8 mouse cellular contexts compared by ENCODE assay signal in genomic region chr2:34639725-34640124, GRCm38 (mm10).
DNase-seq lines count a peak whose midpoint lies in the region; ATAC-seq lines count a peak whose summit lies in the region.

No protein-coding gene starts in this region.

- no peaks in the 10 kb centered on the region for H3K36me3 ChIP-seq in liver, embryonic 11.5 days (ENCODE audit: control insufficient read depth, insufficient read depth, low read length)
- no peaks in the 10 kb centered on the region for H3K36me3 ChIP-seq in embryonic facial prominence, embryonic 12.5 days
- H3K36me3 ChIP-seq in hindbrain, embryonic 15.5 days, result no peaks in the 10 kb centered on the region
- H3K36me3 ChIP-seq in midbrain, embryonic 13.5 days, result no peaks in the 10 kb centered on the region

- peak overlapping the region; percentile 45; the same call in 1 of the 2 replicates for H3K4me3 ChIP-seq in liver, embryonic 11.5 days (ENCODE audit: low read depth, low read length)
- no peak overlapping the region for H3K4me3 ChIP-seq in embryonic facial prominence, embryonic 12.5 days
- no peak overlapping the region for H3K4me3 ChIP-seq in hindbrain, embryonic 15.5 days
- no peak overlapping the region for H3K4me3 ChIP-seq in midbrain, embryonic 13.5 days (replicated peaks)

- 55% methylated on average over 5 of the region's 5 CpGs for WGBS in liver, embryonic 11.5 days
- WGBS in embryonic facial prominence, embryonic 12.5 days, result 64% methylated on average over 5 of the region's 5 CpGs
- 56% methylated on average over 5 of the region's 5 CpGs for whole genome bisulfite sequencing in hindbrain, embryonic 15.5 days
- WGBS in midbrain, embryonic 13.5 days, result 59% methylated on average over 5 of the region's 5 CpGs

- H3K9me3 ChIP-seq in liver, embryonic 11.5 days (ENCODE audit: control insufficient read depth, low read length), result no peaks in the 10 kb centered on the region
- no peaks in the 10 kb centered on the region for H3K9me3 ChIP-seq in embryonic facial prominence, embryonic 12.5 days
- H3K9me3 ChIP-seq in hindbrain, embryonic 15.5 days, result no peaks in the 10 kb centered on the region
- no peaks in the 10 kb centered on the region for H3K9me3 ChIP-seq in midbrain, embryonic 13.5 days

- no peak overlapping the region; the same call in 1 of the 2 replicates for H3K4me2 ChIP-seq in liver, embryonic 11.5 days
- peak overlapping the region; percentile 89; the same call in 1 of the 2 replicates for H3K4me2 ChIP-seq in embryonic facial prominence, embryonic 12.5 days (replicated peaks)
- peak overlapping the region; percentile 80; the same call in 1 of the 2 replicates for H3K4me2 ChIP-seq in hindbrain, embryonic 15.5 days
- H3K4me2 ChIP-seq in midbrain, embryonic 13.5 days (replicated peaks), result no peak overlapping the region; the same call in 1 of the 2 replicates

- ATAC-seq in liver, embryonic 11.5 days (replicated peaks; ENCODE audit: low FRiP score), result no peak
- ATAC-seq in embryonic facial prominence, embryonic 12.5 days (ENCODE audit: insufficient number of reproducible peaks, insufficient read depth, low FRiP score, low TSS enrichment), result no peak
- peak; percentile 55; the same call in 1 of the 2 replicates for ATAC-seq in hindbrain, embryonic 15.5 days (ENCODE audit: low FRiP score, low read depth)
- peak; percentile 51 for ATAC-seq in midbrain, embryonic 13.5 days
- no peak for ATAC-seq in erythroblast, adult 5-6 weeks (replicated peaks; ENCODE audit: low FRiP score, poor library complexity, severe bottlenecking)

- intact Hi-C loops in heart, postnatal 10 days (cut with DNase I), result loop anchor here (2.0 to 10.0 kb wide), 7 partner anchors 102 to 892 kb away; partner anchors contain the start of genes Mapkap1 and Pbx3

- no peak for DNase-seq in liver, embryonic 11.5 days (ENCODE audit: low spot score)
- DNase-seq in liver, result no peak
- DNase-seq in adrenal gland, postnatal 14 days, result no peak
- no peak for DNase-seq in heart, postnatal 10 days

- no peaks in the 10 kb centered on the region for H3K27me3 ChIP-seq in liver, embryonic 11.5 days (replicated peaks; ENCODE audit: control insufficient read depth, insufficient read depth, low read length)
- no peaks in the 10 kb centered on the region for H3K27me3 ChIP-seq in embryonic facial prominence, embryonic 12.5 days
- no peaks in the 10 kb centered on the region for H3K27me3 ChIP-seq in hindbrain, embryonic 15.5 days
- no peaks in the 10 kb centered on the region; the same call in 1 of the 2 replicates for H3K27me3 ChIP-seq in midbrain, embryonic 13.5 days

- H3K27ac ChIP-seq in liver, embryonic 11.5 days (ENCODE audit: low read depth, low read length), result no peak overlapping the region
- no peak overlapping the region for H3K27ac ChIP-seq in embryonic facial prominence, embryonic 12.5 days
- H3K27ac ChIP-seq in hindbrain, embryonic 15.5 days (replicated peaks), result no peak overlapping the region
- no peak overlapping the region for H3K27ac ChIP-seq in midbrain, embryonic 13.5 days

- H3K4me1 ChIP-seq in liver, embryonic 11.5 days (replicated peaks; ENCODE audit: control insufficient read depth, insufficient read depth, low read length), result no peaks in the 10 kb centered on the region; the same call in 1 of the 2 replicates
- H3K4me1 ChIP-seq in embryonic facial prominence, embryonic 12.5 days, result peaks cover 5% of the 10 kb centered on the region; the same call in 1 of the 2 replicates
- peaks cover 9% of the 10 kb centered on the region; the same call in 1 of the 2 replicates for H3K4me1 ChIP-seq in hindbrain, embryonic 15.5 days (replicated peaks)
- H3K4me1 ChIP-seq in midbrain, embryonic 13.5 days (replicated peaks), result peaks cover 13% of the 10 kb centered on the region

- no peak overlapping the region for H3K9ac ChIP-seq in liver, embryonic 11.5 days (ENCODE audit: low read depth, low read length)
- no peak overlapping the region for H3K9ac ChIP-seq in embryonic facial prominence, embryonic 12.5 days
- no peak overlapping the region for H3K9ac ChIP-seq in hindbrain, embryonic 15.5 days
- no peak overlapping the region for H3K9ac ChIP-seq in midbrain, embryonic 13.5 days (replicated peaks)

Comparison
In these comparisons a context has a peak if more than half of its experiments do, and no peak if none do; other contexts are left out.
1. ATAC-seq: peak in hindbrain, embryonic 15.5 days (single experiment) and midbrain, embryonic 13.5 days (single experiment); none in liver, embryonic 11.5 days (single experiment), embryonic facial prominence, embryonic 12.5 days (single experiment) and erythroblast, adult 5-6 weeks (single experiment).
2. H3K4me2 ChIP-seq: peak in embryonic facial prominence, embryonic 12.5 days (single experiment) and hindbrain, embryonic 15.5 days (single experiment); none in liver, embryonic 11.5 days (single experiment) and midbrain, embryonic 13.5 days (single experiment).